Mouse (Mus musculus) limb, embryonic 14.5 days (tissue): ENCODE measurements around the gene Adamts13. TPM values are rescaled to one million over a fixed set of nuclear protein-coding genes. Genes with fewer than 3 reads are reported as not detected.

Source experiments
- ATAC-seq: fragments of 200-750 bp; cut with Nextera tagmentation; 2 replicates; pipeline ENCODE4 v1.8.0; 2017; ENCODE audit warnings: low read depth, moderate number of reproducible peaks, moderate TSS enrichment; ENCODE audit not compliant: low FRiP score
- DNase-seq: peaks from one replicate; pipeline ENCODE4 v3.0.0-alpha.2; 2015; ENCODE audit warnings: low spot score
- H3K27ac ChIP-seq: fragments of 300-500 bp; sonication (generic); replicated peaks from 2 replicates; pipeline ENCODE4 v1.5.1; 2014; ENCODE audit warnings: low read depth, mild to moderate bottlenecking, low read length, moderate library complexity, mixed read lengths
- H3K27me3 ChIP-seq: fragments of 300-500 bp; sonication (generic); 2 replicates; pipeline ENCODE4 v1.6.1; 2014; ENCODE audit warnings: low read length, mixed read lengths; ENCODE audit not compliant: control insufficient read depth, insufficient read depth
- H3K36me3 ChIP-seq: fragments of 300-500 bp; sonication (generic); 2 replicates; pipeline ENCODE4 v1.6.1; 2014; ENCODE audit warnings: mild to moderate bottlenecking, low read length, moderate library complexity, mixed read lengths; ENCODE audit not compliant: control insufficient read depth, insufficient read depth
- H3K4me1 ChIP-seq: fragments of 300-500 bp; sonication (generic); 2 replicates; pipeline ENCODE4 v1.6.1; 2014; ENCODE audit warnings: antibody characterized with exemption, low read length, mixed read lengths; ENCODE audit not compliant: control insufficient read depth, insufficient read depth
- H3K4me2 ChIP-seq: fragments of 300-500 bp; sonication (generic); replicated peaks from 2 replicates; pipeline ENCODE4 v1.6.1; 2014; ENCODE audit warnings: low read depth, mild to moderate bottlenecking, low read length, moderate library complexity; ENCODE audit not compliant: severe bottlenecking
- H3K4me3 ChIP-seq: fragments of 300-500 bp; sonication (generic); replicated peaks from 2 replicates; pipeline ENCODE4 v1.5.1; 2014; ENCODE audit warnings: low read length
- H3K9ac ChIP-seq: fragments of 300-500 bp; sonication (generic); 2 replicates; pipeline ENCODE4 v1.6.1; 2014; ENCODE audit warnings: mild to moderate bottlenecking, low read depth, low read length, moderate library complexity; ENCODE audit not compliant: severe bottlenecking
- H3K9me3 ChIP-seq: fragments of 300-500 bp; sonication (generic); 2 replicates; pipeline ENCODE4 v1.6.1; 2016; ENCODE audit warnings: low read length; ENCODE audit not compliant: control insufficient read depth
- POLR2A ChIP-seq: fragments of 200-500 bp; IDR thresholded peaks from 2 replicates; pipeline ENCODE4 v1.8.0; 2012; ENCODE audit warnings: inconsistent platforms, mild to moderate bottlenecking, moderate library complexity, borderline replicate concordance; ENCODE audit not compliant: insufficient read depth, insufficient read length; ENCODE audit errors: extremely low read depth
- WGBS: fragments of 180-500 bp; shearing (Covaris S2); extraction: QIAGEN DNeasy Blood & Tissue Kit; methylation state at CpG from one replicate; pipeline ENCODE4 v1.1.7; 2014; 5-methylcytosine and 5-hydroxymethylcytosine counted together
- polyA plus RNA-seq, 2 experiments: library from polyadenylated mRNA; depleted of rRNA in 1 of 2; stranded (reverse) in 1 of 2; unstranded in 1 of 2; fragments of >200 nt; fragmentation: Nextera tagmentation in 1 of 2; extraction: Ambion mirVana in 1 of 2; gene quantifications; 2 replicates each; pipeline versions ENCODE4 v1.2.1 to v1.2.3; 2012 to 2014

Adamts13 gene
- polyA plus RNA-seq, 2 experiments: 0.04 TPM; not detected in 1

- TF ChIP-seq POLR2A: no peak
- Histone ChIP-seq H3K27ac (no peak overlapping the region), H3K4me3 (no peak overlapping the region), H3K9me3 (no peaks in the 10 kb centered on the region), H3K4me1 (no peaks in the 10 kb centered on the region), H3K36me3 (peaks cover 54% of the 10 kb centered on the region), H3K9ac (no peak overlapping the region), H3K27me3 (no peaks in the 10 kb centered on the region), H3K4me2 (no peak overlapping the region)
- 74% methylated on average over 2 of the region's 2 CpGs for WGBS
- DNase-seq: no peak
- no peak for ATAC-seq
Measured at GRCm38 (mm10) chr2:26950411-26950810, 22.8 kb upstream of the Adamts13 start.

- no peak overlapping the region for H3K4me2 ChIP-seq
- no peaks in the 10 kb centered on the region for H3K27me3 ChIP-seq
- H3K4me3 ChIP-seq: no peak overlapping the region
- no peak overlapping the region for H3K27ac ChIP-seq
- DNase-seq (no peak), ATAC-seq (no peak)
- TF ChIP-seq POLR2A: no peak
- H3K9me3 ChIP-seq: no peaks in the 10 kb centered on the region
- H3K4me1 ChIP-seq: no peaks in the 10 kb centered on the region
- no peak overlapping the region for H3K9ac ChIP-seq
- WGBS: 84% methylated on average over 8 of the region's 8 CpGs
- H3K36me3 ChIP-seq: peaks cover 64% of the 10 kb centered on the region
Measured at GRCm38 (mm10) chr2:26951346-26951905, 21.8 kb upstream of the Adamts13 start.

GRCm38 (mm10) chr2:26952193-26952592 is 21.0 kb upstream of the Adamts13 start:
- Histone ChIP-seq H3K9ac (no peak overlapping the region), H3K4me2 (no peak overlapping the region), H3K9me3 (no peaks in the 10 kb centered on the region), H3K27ac (no peak overlapping the region), H3K4me1 (no peaks in the 10 kb centered on the region), H3K27me3 (no peaks in the 10 kb centered on the region), H3K4me3 (no peak overlapping the region), H3K36me3 (peaks cover 72% of the 10 kb centered on the region)
- no peak for TF ChIP-seq POLR2A
- ATAC-seq (no peak), DNase-seq (no peak)
- WGBS: 92% methylated on average over 4 of the region's 4 CpGs

GRCm38 (mm10) chr2:26952866-26953265 is 20.4 kb upstream of the Adamts13 start:
- peaks cover 79% of the 10 kb centered on the region for H3K36me3 ChIP-seq
- no peak for TF ChIP-seq POLR2A
- DNase-seq (no peak), ATAC-seq (no peak)
- no peaks in the 10 kb centered on the region for H3K9me3 ChIP-seq
- H3K27ac ChIP-seq: no peak overlapping the region
- no peaks in the 10 kb centered on the region for H3K27me3 ChIP-seq
- H3K9ac ChIP-seq: no peak overlapping the region
- WGBS: 77% methylated on average over 8 of the region's 8 CpGs
- H3K4me2 ChIP-seq: no peak overlapping the region
- H3K4me3 ChIP-seq: no peak overlapping the region
- H3K4me1 ChIP-seq: no peaks in the 10 kb centered on the region

GRCm38 (mm10) chr2:26954735-26955395 is 18.4 kb upstream of the Adamts13 start:
- Histone ChIP-seq H3K36me3 (peaks cover 88% of the 10 kb centered on the region), H3K9ac (no peak overlapping the region), H3K4me1 (no peaks in the 10 kb centered on the region), H3K4me3 (no peak overlapping the region), H3K27ac (no peak overlapping the region), H3K4me2 (no peak overlapping the region), H3K9me3 (no peaks in the 10 kb centered on the region), H3K27me3 (no peaks in the 10 kb centered on the region)
- no peak for DNase-seq
- ATAC-seq: no peak
- no peak for TF ChIP-seq POLR2A
- WGBS: 98% methylated on average over 2 of the region's 2 CpGs
